In genomic region chr13:12272953-12273352, GRCm38 (mm10) we compare ENCODE assay signal across 9 mouse cellular contexts. TPM values are rescaled to one million over a fixed set of nuclear protein-coding genes. Genes with fewer than 3 reads are reported as not detected.
DNase-seq lines count a peak whose midpoint lies in the region; ATAC-seq and TF ChIP-seq lines count a peak whose summit lies in the region.
"Had no signal": no experiment of that assay in that cellular context is flagged by ENCODE, and none has a peak within 500 bp of the region (broad histone marks: within the 10 kb centered on the region; RNA-seq: fewer than 3 reads in every experiment).

No protein-coding gene starts in this region.

- DNase-seq in hindbrain, embryonic 11.5 days (ENCODE audit: low spot score) = peak; percentile 58
- peak; percentile 50 for DNase-seq in thymus, adult 2 months
- DNase-seq in thymus, postnatal 36 days = no peak
- DNase-seq in cerebellum, postnatal 14 days = peak; percentile 50 to 53
- peak; percentile 25 to 66 for DNase-seq in layer of hippocampus, adult 2 months (ENCODE audit: low spot score in 2 of 2)
- no peak for DNase-seq in stomach, postnatal 0 days (ENCODE audit: low spot score)

- TF ChIP-seq POLR2A in thymus, adult 2 months (IDR thresholded peaks at IDR 0.05; ENCODE audit: control insufficient read depth, extremely low read depth, insufficient read depth, low read length, poor library complexity) = no peak

- no peak for TF ChIP-seq CTCF in thymus, adult 2 months (IDR thresholded peaks at IDR 0.05; ENCODE audit: borderline replicate concordance, control insufficient read depth, extremely low read depth, insufficient read depth, low read length, poor library complexity)
- TF ChIP-seq CTCF in layer of hippocampus, adult 2 months (conservative IDR thresholded peaks at IDR 0.05) = peak; percentile 93
- TF ChIP-seq CTCF in stomach, postnatal 0 days (IDR thresholded peaks at IDR 0.05; ENCODE audit: low read depth) = peak; percentile 74

- no peaks in the 10 kb centered on the region for H3K27me3 ChIP-seq in hindbrain, embryonic 11.5 days (ENCODE audit: control insufficient read depth, insufficient read depth, low read length)
- no peaks in the 10 kb centered on the region for H3K27me3 ChIP-seq in hindbrain, embryonic 12.5 days
- no peaks in the 10 kb centered on the region for H3K27me3 ChIP-seq in thymus, adult 2 months (ENCODE audit: control insufficient read depth, insufficient read depth, low read length)
- no peaks in the 10 kb centered on the region for H3K27me3 ChIP-seq in stomach, postnatal 0 days (ENCODE audit: control insufficient read depth, insufficient read depth, low read length)
- no peaks in the 10 kb centered on the region for H3K27me3 ChIP-seq in midbrain, embryonic 15.5 days (replicated peaks)
- H3K27me3 ChIP-seq: limb, embryonic 15.5 days had no signal

- WGBS in hindbrain, embryonic 11.5 days = 57% methylated on average over 3 of the region's 3 CpGs
- WGBS in hindbrain, embryonic 12.5 days = 55% methylated on average over 3 of the region's 3 CpGs
- WGBS in thymus, adult 2 months = 56% methylated on average over 3 of the region's 3 CpGs
- WGBS in stomach, postnatal 0 days = 54% methylated on average over 3 of the region's 3 CpGs
- 57% methylated on average over 3 of the region's 3 CpGs for WGBS in midbrain, embryonic 15.5 days

- H3K9me3 ChIP-seq in hindbrain, embryonic 11.5 days (ENCODE audit: control insufficient read depth, low read length) = no peaks in the 10 kb centered on the region
- H3K9me3 ChIP-seq in hindbrain, embryonic 12.5 days (replicated peaks) = no peaks in the 10 kb centered on the region
- no peaks in the 10 kb centered on the region for H3K9me3 ChIP-seq in stomach, postnatal 0 days (ENCODE audit: control insufficient read depth, low read length)
- H3K9me3 ChIP-seq in midbrain, embryonic 15.5 days = no peaks in the 10 kb centered on the region
- H3K9me3 ChIP-seq: limb, embryonic 15.5 days had no signal

- H3K27ac ChIP-seq in hindbrain, embryonic 11.5 days (ENCODE audit: low read depth, low read length) = no peak overlapping the region
- no peak overlapping the region for H3K27ac ChIP-seq in hindbrain, embryonic 12.5 days
- no peak overlapping the region for H3K27ac ChIP-seq in thymus, adult 2 months (ENCODE audit: control insufficient read depth, insufficient read depth, low read length)
- no peak overlapping the region for H3K27ac ChIP-seq in layer of hippocampus, adult 2 months
- no peak overlapping the region for H3K27ac ChIP-seq in stomach, postnatal 0 days (replicated peaks)
- no peak overlapping the region for H3K27ac ChIP-seq in midbrain, embryonic 15.5 days
- H3K27ac ChIP-seq: limb, embryonic 15.5 days had no signal

- no peaks in the 10 kb centered on the region for H3K4me1 ChIP-seq in hindbrain, embryonic 11.5 days (replicated peaks; ENCODE audit: control insufficient read depth, insufficient read depth, low read length)
- H3K4me1 ChIP-seq in hindbrain, embryonic 12.5 days = no peaks in the 10 kb centered on the region
- peaks cover 26% of the 10 kb centered on the region for H3K4me1 ChIP-seq in thymus, adult 2 months (replicated peaks; ENCODE audit: control insufficient read depth, insufficient read depth, low read length)
- no peaks in the 10 kb centered on the region for H3K4me1 ChIP-seq in stomach, postnatal 0 days (replicated peaks; ENCODE audit: control insufficient read depth, insufficient read depth)
- H3K4me1 ChIP-seq in midbrain, embryonic 15.5 days = no peaks in the 10 kb centered on the region
- H3K4me1 ChIP-seq: limb, embryonic 15.5 days had no signal

- no peak for TF ChIP-seq EP300 in stomach, postnatal 0 days (optimal IDR thresholded peaks at IDR 0.05)

- ATAC-seq in hindbrain, embryonic 11.5 days (ENCODE audit: low FRiP score) = no peak
- no peak for ATAC-seq in hindbrain, embryonic 12.5 days (ENCODE audit: low FRiP score)
- ATAC-seq in stomach, postnatal 0 days (ENCODE audit: low FRiP score, low TSS enrichment) = no peak
- no peak for ATAC-seq in midbrain, embryonic 15.5 days (replicated peaks)

- H3K4me3 ChIP-seq in hindbrain, embryonic 11.5 days (ENCODE audit: low read depth, low read length) = no peak overlapping the region
- no peak overlapping the region for H3K4me3 ChIP-seq in hindbrain, embryonic 12.5 days
- H3K4me3 ChIP-seq in thymus, adult 2 months (ENCODE audit: control insufficient read depth, insufficient read depth, low read length) = no peak overlapping the region
- H3K4me3 ChIP-seq in layer of hippocampus, adult 2 months = no peak overlapping the region
- no peak overlapping the region for H3K4me3 ChIP-seq in stomach, postnatal 0 days (ENCODE audit: low read depth, low read length)
- H3K4me3 ChIP-seq in midbrain, embryonic 15.5 days = no peak overlapping the region
- H3K4me3 ChIP-seq: limb, embryonic 15.5 days had no signal

- no peaks in the 10 kb centered on the region for H3K36me3 ChIP-seq in hindbrain, embryonic 11.5 days (ENCODE audit: control insufficient read depth, insufficient read depth, low read length)
- no peaks in the 10 kb centered on the region for H3K36me3 ChIP-seq in hindbrain, embryonic 12.5 days
- no peaks in the 10 kb centered on the region for H3K36me3 ChIP-seq in thymus, adult 2 months (ENCODE audit: control insufficient read depth, insufficient read depth, low read length)
- H3K36me3 ChIP-seq in stomach, postnatal 0 days (ENCODE audit: control insufficient read depth, insufficient read depth, low read length) = no peaks in the 10 kb centered on the region
- H3K36me3 ChIP-seq in midbrain, embryonic 15.5 days (replicated peaks) = no peaks in the 10 kb centered on the region
- H3K36me3 ChIP-seq: limb, embryonic 15.5 days had no signal

- H3K9ac ChIP-seq in hindbrain, embryonic 11.5 days (ENCODE audit: low read depth, low read length) = no peak overlapping the region
- no peak overlapping the region for H3K9ac ChIP-seq in hindbrain, embryonic 12.5 days
- no peak overlapping the region for H3K9ac ChIP-seq in stomach, postnatal 0 days (ENCODE audit: low read length)
- H3K9ac ChIP-seq in midbrain, embryonic 15.5 days = no peak overlapping the region
- H3K9ac ChIP-seq: limb, embryonic 15.5 days had no signal

- no peak overlapping the region for H3K4me2 ChIP-seq in hindbrain, embryonic 11.5 days (replicated peaks; ENCODE audit: low read depth, low read length)
- H3K4me2 ChIP-seq in hindbrain, embryonic 12.5 days (replicated peaks) = no peak overlapping the region
- no peak overlapping the region for H3K4me2 ChIP-seq in stomach, postnatal 0 days (replicated peaks; ENCODE audit: low read depth)
- H3K4me2 ChIP-seq in midbrain, embryonic 15.5 days = no peak overlapping the region
- H3K4me2 ChIP-seq: limb, embryonic 15.5 days had no signal

RNA-seq across cellular contexts. Expression of gene Mtr, which starts 15.0 kb away (rescaled TPM):
- polyA plus RNA-seq in hindbrain, embryonic 11.5 days (2014; fragmentation: Nextera tagmentation; extraction: Ambion mirVana) = 11.4 and 11.5 TPM in 2 replicates
- 11.7 and 12.9 TPM in 2 replicates for polyA plus RNA-seq in hindbrain, embryonic 12.5 days (2016; fragmentation: Nextera tagmentation; extraction: Ambion mirVana)
- polyA plus RNA-seq in thymus, adult 2 months (2012; rRNA removed) = 13.5 and 14.5 TPM in 2 replicates
- total RNA-seq in layer of hippocampus, adult 2 months (2021) = 10 to 100 TPM; 18.2 to 20.6 TPM
- polyA plus RNA-seq in stomach, postnatal 0 days (2015; fragmentation: Nextera tagmentation; extraction: Ambion mirVana) = 2.2 and 2.9 TPM in 2 replicates
- polyA plus RNA-seq in midbrain, embryonic 15.5 days (2015; fragmentation: Nextera tagmentation; extraction: Ambion mirVana) = 2.9 and 3.8 TPM in 2 replicates

Comparison
In these comparisons a context has a peak if more than half of its experiments do, and no peak if none do; other contexts are left out.
1. DNase-seq: peak in hindbrain, embryonic 11.5 days (single experiment), thymus, adult 2 months (single experiment), cerebellum, postnatal 14 days (2 of 2) and layer of hippocampus, adult 2 months (2 of 2); none in thymus, postnatal 36 days (0 of 2) and stomach, postnatal 0 days (single experiment).